Mouse (Mus musculus) lung, embryonic 14.5 days (tissue): ENCODE data around the gene Taf1c. TPM values are rescaled to one million over a fixed set of nuclear protein-coding genes. Genes with fewer than 3 reads are reported as not detected.

Source experiments
- ATAC-seq: fragments of 200-750 bp; cut with Nextera tagmentation; 2 replicates; pipeline ENCODE4 v1.8.0; 2017; ENCODE audit warnings: mild to moderate bottlenecking, moderate TSS enrichment, moderate library complexity; ENCODE audit not compliant: insufficient read depth
- DNase-seq: peaks from one replicate; pipeline ENCODE4 v3.0.0-alpha.2; 2015
- H3K27ac ChIP-seq: fragments of 300-500 bp; sonication (generic); 2 replicates; pipeline ENCODE4 v1.5.1; 2014; ENCODE audit warnings: low read depth, mild to moderate bottlenecking, moderate library complexity
- H3K27me3 ChIP-seq: fragments of 300-500 bp; sonication (generic); 2 replicates; pipeline ENCODE4 v1.6.1; 2014; ENCODE audit warnings: low read length, control low read depth; ENCODE audit not compliant: insufficient read depth
- H3K36me3 ChIP-seq: fragments of 300-500 bp; sonication (generic); 2 replicates; pipeline ENCODE4 v1.6.1; 2014; ENCODE audit warnings: control low read depth; ENCODE audit not compliant: insufficient read depth
- H3K4me1 ChIP-seq: fragments of 300-500 bp; sonication (generic); 2 replicates; pipeline ENCODE4 v1.6.1; 2014; ENCODE audit warnings: antibody characterized with exemption, control low read depth; ENCODE audit not compliant: insufficient read depth
- H3K4me2 ChIP-seq: fragments of 300-500 bp; sonication (generic); 2 replicates; pipeline ENCODE4 v1.6.1; 2014; ENCODE audit warnings: mild to moderate bottlenecking
- H3K4me3 ChIP-seq: fragments of 300-500 bp; sonication (generic); 2 replicates; pipeline ENCODE4 v1.5.1; 2014; ENCODE audit warnings: low read depth, low read length
- H3K9ac ChIP-seq: fragments of 300-500 bp; sonication (generic); 2 replicates; pipeline ENCODE4 v1.6.1; 2014
- H3K9me3 ChIP-seq: fragments of 300-500 bp; sonication (generic); 2 replicates; pipeline ENCODE4 v1.6.1; 2016; ENCODE audit warnings: low read depth, low read length, control low read depth
- CTCF ChIP-seq: IDR thresholded peaks from 2 replicates; pipeline ENCODE4 v1.5.1; 2016; ENCODE audit warnings: antibody characterized with exemption, low read depth
- WGBS: fragments of 180-500 bp; shearing (Covaris S2); extraction: QIAGEN DNeasy Blood & Tissue Kit; methylation state at CpG from one replicate; pipeline ENCODE4 v1.1.7; 2014; 5-methylcytosine and 5-hydroxymethylcytosine counted together
- polyA plus RNA-seq: library from polyadenylated mRNA; unstranded; fragments of >200 nt; fragmentation: Nextera tagmentation; extraction: Ambion mirVana; gene quantifications from 2 replicates; pipeline ENCODE4 v1.2.1, GENCODE M21; 2014

Gene Taf1c
- polyA plus RNA-seq, 1 experiment from 2014 or later = 10.4 TPM

- Histone ChIP-seq H3K36me3 (no peaks in the 10 kb centered on the region), H3K27ac (no peak overlapping the region), H3K4me1 (no peaks in the 10 kb centered on the region), H3K4me2 (no peak overlapping the region), H3K9me3 (no peaks in the 10 kb centered on the region), H3K27me3 (no peaks in the 10 kb centered on the region), H3K4me3 (no peak overlapping the region), H3K9ac (no peak overlapping the region)
- TF ChIP-seq CTCF = no peak
- WGBS = 56% methylated on average over 7 of the region's 7 CpGs
- DNase-seq (no peak), ATAC-seq (no peak)
Measured at GRCm38 (mm10) chr8:119616358-119616757, 11.3 kb upstream of the Taf1c start.

DNA sequence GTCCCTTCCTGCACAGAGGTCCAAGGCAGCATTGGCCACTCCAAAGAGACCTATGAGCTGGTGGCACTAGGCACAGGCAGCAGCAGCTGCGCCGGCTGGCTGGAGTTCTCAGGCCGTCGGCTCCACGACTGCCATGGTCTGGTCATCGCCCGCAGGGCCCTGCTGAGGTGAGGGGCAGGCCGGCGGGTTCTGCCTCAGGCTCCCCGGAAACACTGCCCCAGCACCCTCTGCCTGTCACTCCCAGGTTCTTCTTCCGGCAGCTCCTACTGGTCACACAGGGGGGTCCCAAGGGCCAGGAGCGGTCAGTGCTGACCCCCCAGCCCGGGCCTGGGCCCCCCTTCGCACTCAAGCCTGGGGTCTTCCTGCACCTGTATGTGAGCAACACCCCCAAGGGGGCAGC, 10.1 kb upstream of the Taf1c start:
- 67% methylated on average over 14 of the region's 14 CpGs for WGBS
- H3K4me3 ChIP-seq = no peak overlapping the region
- no peaks in the 10 kb centered on the region for H3K9me3 ChIP-seq
- no peaks in the 10 kb centered on the region for H3K36me3 ChIP-seq
- no peak overlapping the region for H3K9ac ChIP-seq
- no peak overlapping the region for H3K4me2 ChIP-seq
- TF ChIP-seq CTCF = no peak
- H3K4me1 ChIP-seq = no peaks in the 10 kb centered on the region
- H3K27me3 ChIP-seq = no peaks in the 10 kb centered on the region
- DNase-seq (no peak), ATAC-seq (no peak)
- no peak overlapping the region for H3K27ac ChIP-seq

GRCm38 (mm10) chr8:119612471-119612870, 7.4 kb upstream of the Taf1c start, which contains the start of gene Adad2:
Adad2 (plus strand) TSS chr8:119612747.
- Histone ChIP-seq H3K36me3 (no peaks in the 10 kb centered on the region), H3K9me3 (no peaks in the 10 kb centered on the region), H3K9ac (no peak within 1 kb of the TSS), H3K4me3 (no peak within 1 kb of the TSS), H3K27me3 (no peaks in the 10 kb centered on the region), H3K4me2 (no peak within 1 kb of the TSS), H3K27ac (no peak within 1 kb of the TSS), H3K4me1 (no peaks in the 10 kb centered on the region)
- ATAC-seq (no peak), DNase-seq (no peak)
- WGBS = 76% methylated on average over 26 of the region's 26 CpGs
- no peak for TF ChIP-seq CTCF

DNA sequence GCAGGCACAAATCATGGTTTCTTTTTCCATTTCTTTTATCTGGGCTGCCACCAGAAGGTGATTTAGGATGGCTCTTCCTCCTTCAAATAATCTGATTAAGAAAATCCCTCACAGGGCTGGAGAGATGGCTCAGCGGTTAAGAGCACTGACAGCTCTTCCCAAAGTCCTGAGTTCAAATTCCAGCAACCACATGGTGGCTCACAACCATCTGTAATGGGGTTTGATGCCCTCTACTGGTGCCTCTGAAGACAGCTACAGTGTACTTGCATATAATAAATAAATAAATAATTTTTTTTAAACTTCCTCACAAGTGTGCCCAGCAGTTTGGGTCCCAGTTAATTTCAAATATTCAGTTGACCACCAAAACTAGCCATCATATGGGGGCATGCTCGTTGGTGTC, 1.2 kb upstream of the Taf1c start:
- Histone ChIP-seq H3K27me3 (no peaks in the 10 kb centered on the region), H3K4me1 (peaks cover 5% of the 10 kb centered on the region), H3K9ac (no peak overlapping the region), H3K4me2 (no peak overlapping the region), H3K36me3 (peaks cover 13% of the 10 kb centered on the region; the same call in 1 of the 2 replicates), H3K27ac (no peak overlapping the region), H3K9me3 (no peaks in the 10 kb centered on the region), H3K4me3 (no peak overlapping the region)
- TF ChIP-seq CTCF = peak; percentile 28; the same call in 1 of the 2 replicates
- WGBS = 74% methylated on average over 2 of the region's 2 CpGs
- ATAC-seq (no peak), DNase-seq (peak; percentile 33)

GRCm38 (mm10) chr8:119604398-119604803, 621 bp downstream of the Taf1c start:
- Histone ChIP-seq H3K9me3 (no peaks in the 10 kb centered on the region), H3K4me1 (peaks cover 5% of the 10 kb centered on the region), H3K4me3 (peak overlapping the region; percentile 75), H3K4me2 (peak overlapping the region; percentile 89), H3K9ac (peak overlapping the region; percentile 79), H3K27me3 (no peaks in the 10 kb centered on the region), H3K27ac (0 out of 2 replicates have a peak overlapping the region, but pooled peaks have one; percentile 24), H3K36me3 (peaks cover 32% of the 10 kb centered on the region)
- 28% methylated on average over 12 of the region's 12 CpGs for WGBS
- TF ChIP-seq CTCF = no peak
- no peak for DNase-seq
- peak; percentile 25; the same call in 1 of the 2 replicates for ATAC-seq

DNA sequence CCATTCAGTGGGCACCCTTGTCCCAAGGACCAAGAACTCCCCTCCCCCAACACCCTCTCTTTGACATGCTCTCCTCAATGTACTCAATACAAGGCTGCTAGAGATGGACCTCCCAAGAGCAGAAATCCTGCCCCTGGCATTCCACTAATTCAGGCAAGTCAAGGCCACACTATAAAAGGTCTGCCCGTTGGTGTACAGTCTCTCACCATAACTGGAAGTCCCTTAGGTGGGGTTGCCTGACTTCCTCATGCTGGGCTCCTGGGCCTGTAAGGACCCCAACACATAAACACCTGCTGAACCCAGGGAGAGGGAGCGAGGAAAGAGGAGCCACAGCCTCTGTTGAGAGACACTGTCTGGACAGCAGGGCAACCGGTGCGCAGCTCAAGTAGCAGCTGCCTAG, 1.3 kb downstream of the Taf1c start:
- no peak for ATAC-seq
- H3K36me3 ChIP-seq = peaks cover 38% of the 10 kb centered on the region
- H3K4me1 ChIP-seq = peaks cover 5% of the 10 kb centered on the region
- H3K9ac ChIP-seq = peak overlapping the region; percentile 79; the same call in 1 of the 2 replicates
- no peak overlapping the region for H3K27ac ChIP-seq
- H3K4me2 ChIP-seq = peak overlapping the region; percentile 89
- H3K4me3 ChIP-seq = no peak overlapping the region
- H3K9me3 ChIP-seq = no peaks in the 10 kb centered on the region
- no peak for TF ChIP-seq CTCF
- WGBS = 91% methylated on average over 4 of the region's 4 CpGs
- no peaks in the 10 kb centered on the region for H3K27me3 ChIP-seq
- DNase-seq = no peak

DNA sequence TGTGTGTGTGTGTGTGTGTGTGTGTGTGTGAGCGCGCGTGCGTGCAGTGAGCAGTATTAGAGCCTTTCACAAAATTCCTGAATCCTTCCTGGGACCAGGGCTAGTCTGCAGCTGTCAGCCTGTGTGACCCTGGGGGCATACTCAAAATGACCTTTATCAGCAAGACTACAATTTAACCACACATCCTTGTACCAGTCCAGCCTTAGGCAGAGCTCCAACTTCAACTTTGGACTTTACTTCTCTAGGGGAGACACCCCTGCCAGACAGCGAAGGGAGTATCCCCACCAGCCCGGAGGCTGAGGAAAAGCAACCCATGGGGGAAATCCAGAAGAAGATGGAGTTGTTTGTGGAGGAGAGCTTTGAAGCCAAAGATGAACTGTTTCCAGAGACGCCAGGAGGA, 13.6 kb downstream of the Taf1c start:
- ATAC-seq (no peak), DNase-seq (no peak)
- Histone ChIP-seq H3K27ac (no peak overlapping the region), H3K4me3 (no peak overlapping the region), H3K9me3 (no peaks in the 10 kb centered on the region), H3K9ac (no peak overlapping the region), H3K4me1 (no peaks in the 10 kb centered on the region), H3K27me3 (no peaks in the 10 kb centered on the region), H3K36me3 (0 out of 2 replicates have a peak, but pooled peaks cover under 1% of the 10 kb centered on the region), H3K4me2 (no peak overlapping the region)
- WGBS = 90% methylated on average over 7 of the region's 7 CpGs
- no peak for TF ChIP-seq CTCF

- ATAC-seq = no peak
- 60% methylated on average over 14 of the region's 14 CpGs for WGBS
- TF ChIP-seq CTCF = no peak
Measured at GRCm38 (mm10) chr8:119590348-119590747, 14.7 kb downstream of the Taf1c start.

More at GRCm38 (mm10) chr8:119590348-119590747, 14.7 kb downstream of the Taf1c start:
- no peak overlapping the region for H3K27ac ChIP-seq
- H3K4me3 ChIP-seq = no peak overlapping the region
- no peak for DNase-seq
- no peaks in the 10 kb centered on the region for H3K36me3 ChIP-seq
- no peaks in the 10 kb centered on the region for H3K4me1 ChIP-seq
- H3K9me3 ChIP-seq = no peaks in the 10 kb centered on the region
- H3K27me3 ChIP-seq = no peaks in the 10 kb centered on the region
- H3K9ac ChIP-seq = no peak overlapping the region
- no peak overlapping the region for H3K4me2 ChIP-seq
